Mouse (Mus musculus) 3134 (cell line): ENCODE measurements around the gene Tent5c.

Experiments used
- DNase-seq: peaks from one replicate; pipeline ENCODE4 v3.0.0-alpha.2; 2011; ENCODE audit warnings: low spot score; ENCODE audit not compliant: insufficient read length; ENCODE audit errors: extremely low read depth

Gene Tent5c

GRCm38 (mm10) chr3:100488251-100489132, 632 bp downstream of the Tent5c start:
- peak; percentile 11 for DNase-seq

GRCm38 (mm10) chr3:100487046-100487445, 2.1 kb downstream of the Tent5c start:
- DNase-seq, result no peak

- no peak for DNase-seq
Measured at GRCm38 (mm10) chr3:100485390-100486132, 3.6 kb downstream of the Tent5c start.

GRCm38 (mm10) chr3:100482971-100483610, 6.0 kb downstream of the Tent5c start:
- no peak for DNase-seq

GRCm38 (mm10) chr3:100482324-100482911, 6.7 kb downstream of the Tent5c start:
- no peak for DNase-seq

- no peak for DNase-seq
Measured at GRCm38 (mm10) chr3:100480251-100481005, 8.7 kb downstream of the Tent5c start.

GRCm38 (mm10) chr3:100474950-100475472, 14.1 kb downstream of the Tent5c start:
- no peak for DNase-seq

- no peak for DNase-seq
Measured at GRCm38 (mm10) chr3:100474536-100474935, 14.6 kb downstream of the Tent5c start.

GRCm38 (mm10) chr3:100473146-100473545, 16.0 kb downstream of the Tent5c start:
- no peak for DNase-seq

GRCm38 (mm10) chr3:100470902-100471301, 18.2 kb downstream of the Tent5c start:
- DNase-seq, result no peak

- no peak for DNase-seq
Measured at GRCm38 (mm10) chr3:100470101-100470500, 19.0 kb downstream of the Tent5c start.

- DNase-seq, result no peak
Measured at GRCm38 (mm10) chr3:100466551-100466950, 22.6 kb downstream of the Tent5c start.

GRCm38 (mm10) chr3:100464596-100464995, 24.5 kb downstream of the Tent5c start:
- DNase-seq, result no peak

- DNase-seq, result no peak
Measured at GRCm38 (mm10) chr3:100463959-100464265, 25.2 kb downstream of the Tent5c start.

- DNase-seq, result no peak
Measured at GRCm38 (mm10) chr3:100463160-100463958, 25.8 kb downstream of the Tent5c start.

GRCm38 (mm10) chr3:100462235-100463083, 26.7 kb downstream of the Tent5c start:
- no peak for DNase-seq

GRCm38 (mm10) chr3:100460510-100460909, 28.6 kb downstream of the Tent5c start:
- no peak for DNase-seq

- no peak for DNase-seq
Measured at GRCm38 (mm10) chr3:100443798-100444500, 45.2 kb downstream of the Tent5c start.
